Mouse (Mus musculus) mouse trophoblast stem cell (cell line): Measurements from ENCODE around the gene Hes2.

Experiments used
- in situ Hi-C, 2 experiments: fragments of 300-500 bp; cut with MseI, MboI; formaldehyde crosslinking; loops; 2 replicates in 1 of 2; 3 replicates in 1 of 2; pipeline ENCODE4 v1.15.1; 2025

Gene Hes2

DNA sequence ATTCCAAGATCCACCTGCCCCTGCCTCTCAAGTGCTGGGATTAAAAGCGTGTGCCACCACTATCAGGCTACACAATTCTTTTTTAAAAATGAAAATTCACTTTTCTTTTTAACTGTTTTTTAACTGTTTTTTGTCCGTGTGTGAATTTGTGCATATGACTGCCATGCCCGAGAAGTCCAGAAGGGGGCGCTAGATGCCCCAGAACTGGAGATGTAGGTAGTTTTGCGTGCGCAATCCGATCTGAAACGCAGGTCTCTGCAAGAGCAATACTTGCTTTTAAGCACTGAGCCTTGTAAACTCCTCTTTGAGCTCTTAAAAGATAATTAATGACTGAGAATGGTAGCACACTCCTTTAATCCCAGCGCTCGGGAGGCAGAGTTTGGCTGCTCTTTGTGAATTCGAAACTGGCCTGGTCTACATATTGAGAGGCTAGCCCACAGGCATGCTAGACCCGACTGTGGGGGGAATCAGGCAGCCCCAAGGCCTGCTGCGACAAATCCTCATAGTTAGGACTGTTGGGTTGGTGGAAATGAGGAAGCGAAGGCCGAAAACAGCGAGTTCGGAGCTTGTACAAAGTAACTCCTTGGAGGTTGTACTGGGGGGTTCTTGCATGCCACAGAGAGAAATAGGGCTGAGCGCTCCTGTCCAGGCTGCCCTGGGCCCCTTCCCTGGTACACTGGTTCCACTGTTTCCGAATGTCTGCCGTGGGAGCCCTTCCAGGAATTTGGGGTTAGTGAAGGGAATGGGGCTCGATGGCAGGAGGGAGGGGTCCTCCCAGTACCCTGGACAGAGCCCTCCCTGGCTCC is 685 bp upstream of the Hes2 start:
- in situ Hi-C loops: loop anchor here in 1 of 2 experiments (25.0 kb wide), 1 partner anchor 1829 kb away; the partner anchor contains the start of genes Cep104 and Dffb

DNA sequence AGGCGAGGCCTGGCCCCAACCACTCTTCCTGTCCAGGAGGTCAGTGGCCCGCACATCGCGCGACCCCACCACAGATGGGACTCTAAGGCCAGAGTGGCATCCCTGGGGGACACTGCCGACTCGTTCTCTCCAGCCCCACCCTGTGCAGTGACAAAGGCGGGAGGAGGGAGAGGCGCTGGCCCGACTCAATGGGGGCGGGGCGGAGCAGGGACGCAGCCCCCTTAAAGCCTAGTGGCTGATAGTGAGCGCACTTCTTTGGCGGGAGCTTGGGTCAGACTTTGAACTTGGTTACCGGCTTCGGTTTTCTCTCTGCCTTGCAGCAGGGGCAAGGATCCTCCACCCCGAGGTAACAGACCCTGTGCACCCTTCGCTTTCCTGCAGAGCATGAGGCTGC is 615 bp downstream of the Hes2 start:
- in situ Hi-C loops: loop anchor here in 1 of 2 experiments (25.0 kb wide), 1 partner anchor 1828 kb away; the partner anchor contains the start of genes Cep104 and Dffb

DNA sequence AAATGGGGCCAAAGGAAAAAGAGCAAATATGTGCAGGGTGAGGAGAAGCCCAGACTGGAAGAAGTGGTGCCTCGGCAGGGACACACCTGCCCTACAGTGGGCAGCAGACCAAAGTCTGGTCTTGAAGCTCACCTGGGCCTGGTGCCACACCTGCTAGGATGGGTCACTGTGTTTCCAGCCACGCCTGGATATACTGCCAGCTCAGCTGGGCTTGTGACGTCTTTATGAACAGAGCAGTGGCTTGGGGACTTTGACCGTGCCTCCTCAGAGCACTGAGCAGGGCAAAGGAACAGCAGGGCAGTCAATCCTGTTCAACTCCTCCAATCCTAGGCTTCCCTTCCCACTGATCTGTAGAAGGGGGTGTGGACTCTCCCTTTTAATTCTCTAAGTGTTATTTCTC is 2.1 kb downstream of the Hes2 start:
- in situ Hi-C loops: loop anchor here in 1 of 2 experiments (25.0 kb wide), 1 partner anchor 1827 kb away; the partner anchor contains the start of genes Cep104 and Dffb

DNA sequence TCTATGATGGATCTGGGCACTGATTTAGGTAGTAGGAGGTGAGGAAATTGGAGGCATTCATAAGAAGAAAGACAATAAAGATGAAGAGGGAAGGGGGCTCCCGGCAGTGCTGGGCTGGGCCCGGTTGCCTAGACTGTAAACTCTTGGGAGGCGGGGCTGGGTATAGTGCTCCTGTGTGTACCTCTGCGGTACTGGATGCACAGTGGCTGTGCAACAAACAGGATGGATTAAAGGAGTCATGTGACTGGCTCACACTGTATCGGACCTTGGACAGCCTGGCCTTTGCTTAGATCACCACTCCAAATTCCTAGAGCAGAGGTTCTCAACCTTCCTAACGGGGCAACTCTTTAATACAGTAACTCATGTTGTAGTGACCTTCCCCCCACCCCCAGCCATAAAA is 2.9 kb downstream of the Hes2 start:
- in situ Hi-C loops: loop anchor here in 1 of 2 experiments (25.0 kb wide), 1 partner anchor 1826 kb away; the partner anchor contains the start of genes Cep104 and Dffb

DNA sequence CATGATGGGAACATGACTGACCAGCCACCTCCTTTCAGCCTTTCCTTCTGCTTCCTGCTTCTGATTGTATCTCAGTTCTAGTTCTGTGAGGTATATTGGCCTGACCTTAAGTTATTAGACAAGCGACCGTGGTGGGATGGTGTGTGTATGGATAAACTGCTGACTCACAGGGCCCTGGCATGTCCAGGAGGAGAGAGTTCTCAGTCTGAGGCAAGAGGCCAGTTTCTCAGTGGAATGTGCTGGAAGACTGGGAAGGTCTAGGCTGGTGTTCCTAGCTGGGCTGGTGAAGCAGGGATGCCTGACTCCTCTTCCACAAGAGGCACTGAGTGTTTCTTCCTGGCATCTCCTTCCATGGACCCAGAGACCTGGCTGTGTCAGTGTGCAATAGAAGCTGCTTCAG is 4.1 kb downstream of the Hes2 start:
- in situ Hi-C loops: loop anchor here in 1 of 2 experiments (25.0 kb wide), 1 partner anchor 1825 kb away; the partner anchor contains the start of genes Cep104 and Dffb

DNA sequence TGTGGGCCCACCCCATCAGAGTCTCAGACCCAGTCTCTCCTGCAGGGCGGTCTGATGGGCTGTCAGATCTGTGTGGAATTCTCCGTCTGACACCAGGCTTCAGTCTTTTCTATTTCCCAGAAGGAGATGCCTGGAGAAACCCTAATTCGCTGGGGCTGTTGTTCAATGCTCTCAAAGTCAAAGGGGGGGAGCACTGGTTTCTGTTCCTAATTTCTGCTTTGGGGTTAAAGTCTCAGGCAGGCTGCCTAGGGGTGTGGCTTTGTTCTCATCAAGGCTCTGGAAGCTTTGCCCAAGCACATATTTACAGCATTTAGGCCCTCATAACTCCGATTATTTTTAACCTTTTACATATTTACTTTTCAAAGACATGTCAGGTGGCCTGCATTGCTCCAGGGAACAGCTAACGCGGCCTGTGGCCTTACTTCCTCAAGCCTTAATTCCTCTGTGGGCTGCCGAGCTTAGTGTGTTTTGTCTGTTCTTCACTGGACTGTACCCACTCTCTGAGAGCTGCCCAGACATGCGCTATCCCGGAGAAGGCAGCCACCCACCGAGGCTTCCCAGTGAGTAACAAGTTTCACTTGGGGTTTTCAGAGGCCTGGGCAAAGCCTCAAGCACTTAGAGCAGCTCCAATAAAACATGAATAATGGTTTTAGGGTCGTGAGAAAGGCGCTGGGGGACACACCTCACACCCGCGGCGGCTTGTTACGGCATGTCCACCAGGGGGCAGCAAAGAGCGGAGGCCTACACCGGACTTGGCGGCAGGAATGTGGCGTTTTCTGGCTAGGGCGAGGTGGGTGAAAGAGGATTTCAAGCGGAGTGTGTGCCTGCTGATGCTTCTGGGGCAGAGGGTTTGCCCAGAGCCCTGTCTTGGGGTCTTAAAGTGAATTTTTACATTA is 6.6 kb downstream of the Hes2 start:
- in situ Hi-C loops: loop anchor here in 1 of 2 experiments (25.0 kb wide), 1 partner anchor 1822 kb away; the partner anchor contains the start of genes Cep104 and Dffb

DNA sequence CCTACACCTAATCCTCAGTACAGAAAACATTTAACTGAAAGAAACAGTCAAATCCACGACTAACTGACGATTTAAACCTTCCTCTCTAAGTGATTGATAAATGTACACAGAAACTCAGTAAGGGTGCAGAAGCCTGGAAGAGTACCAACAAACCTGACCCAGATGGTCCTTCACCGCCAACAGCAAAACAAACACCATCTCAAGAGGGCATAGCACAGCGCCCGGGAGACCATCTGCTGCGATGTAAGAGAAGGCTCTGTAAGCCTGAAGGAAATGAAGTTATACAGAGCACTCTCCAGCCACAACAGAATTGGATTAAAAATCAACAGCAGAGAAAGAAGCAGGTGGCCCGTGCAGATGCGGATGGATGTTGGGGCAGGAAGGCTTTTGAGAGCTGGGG is 9.4 kb downstream of the Hes2 start:
- in situ Hi-C loops: loop anchor here in 1 of 2 experiments (25.0 kb wide), 1 partner anchor 1819 kb away; the partner anchor contains the start of genes Cep104 and Dffb

DNA sequence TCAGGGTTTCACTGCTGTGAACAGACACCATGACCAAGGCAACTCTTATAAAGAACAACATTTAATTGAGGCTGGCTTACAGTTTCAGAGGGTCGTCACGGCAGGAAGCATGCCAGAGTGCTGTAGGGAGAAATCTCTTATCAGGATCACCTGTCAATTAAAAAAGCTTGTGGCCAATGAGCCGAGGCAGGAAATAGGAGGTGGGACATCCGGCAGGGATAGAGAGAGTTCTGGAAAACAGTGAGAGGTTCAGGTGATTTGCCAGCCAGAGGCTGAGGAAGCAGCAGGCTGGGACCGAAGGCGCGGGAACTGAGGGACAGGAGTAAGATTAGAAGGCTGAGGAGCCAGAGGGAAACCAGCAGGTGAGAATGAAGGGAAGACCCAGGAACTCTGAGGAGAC is 10.4 kb downstream of the Hes2 start:
- in situ Hi-C loops: loop anchor here in 1 of 2 experiments (25.0 kb wide), 1 partner anchor 1818 kb away; the partner anchor contains the start of genes Cep104 and Dffb

DNA sequence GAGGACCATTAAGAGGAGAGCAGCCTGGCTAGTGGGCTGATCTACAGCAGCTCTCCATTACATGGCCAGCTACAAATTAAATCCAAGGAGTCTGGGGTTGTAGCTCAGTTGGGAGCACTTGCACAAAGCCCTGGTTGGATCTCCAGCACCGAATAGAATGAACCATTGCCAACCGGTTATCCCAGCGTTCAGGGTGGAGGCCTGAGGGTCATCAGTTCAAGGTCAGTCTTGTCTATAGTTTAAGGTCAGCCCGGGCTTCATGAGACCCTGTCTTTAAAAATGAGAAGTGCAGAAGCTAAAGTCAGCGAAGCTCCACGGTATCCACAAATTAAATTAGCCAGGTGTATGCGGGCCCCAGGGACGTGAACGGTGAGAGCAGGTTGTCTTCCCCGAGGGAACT is 11.6 kb downstream of the Hes2 start:
- in situ Hi-C loops: loop anchor here (5.0 to 25.0 kb wide), 4 partner anchors 42 to 1817 kb away; partner anchors contain the start of genes Cep104 (in 1 of the 2), Dffb (in 1 of the 2) and Hes3 (in 1 of the 2)

DNA sequence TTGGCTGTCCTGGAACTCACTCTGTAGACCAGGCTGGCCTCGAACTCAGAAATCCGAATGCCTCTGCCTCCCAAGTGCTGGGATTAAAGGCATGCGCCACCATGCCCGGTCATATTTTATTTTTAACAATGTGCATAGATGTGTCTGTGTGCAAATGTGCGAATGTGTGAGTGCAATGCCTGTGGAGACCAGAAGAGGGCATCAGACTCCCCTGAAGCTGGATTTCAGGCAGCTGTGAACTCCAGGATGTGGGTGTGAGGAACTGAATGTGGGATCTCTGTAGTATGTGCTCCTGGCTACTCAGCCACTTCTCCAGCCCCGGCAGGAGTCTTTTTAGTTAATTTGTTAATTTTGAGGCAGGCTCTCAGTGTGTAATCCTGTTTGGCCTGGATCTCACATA is 12.9 kb downstream of the Hes2 start:
- in situ Hi-C loops: loop anchor here (5.0 to 25.0 kb wide), 4 partner anchors 41 to 1816 kb away; partner anchors contain the start of genes Cep104 (in 1 of the 2), Dffb (in 1 of the 2) and Hes3 (in 1 of the 2)

DNA sequence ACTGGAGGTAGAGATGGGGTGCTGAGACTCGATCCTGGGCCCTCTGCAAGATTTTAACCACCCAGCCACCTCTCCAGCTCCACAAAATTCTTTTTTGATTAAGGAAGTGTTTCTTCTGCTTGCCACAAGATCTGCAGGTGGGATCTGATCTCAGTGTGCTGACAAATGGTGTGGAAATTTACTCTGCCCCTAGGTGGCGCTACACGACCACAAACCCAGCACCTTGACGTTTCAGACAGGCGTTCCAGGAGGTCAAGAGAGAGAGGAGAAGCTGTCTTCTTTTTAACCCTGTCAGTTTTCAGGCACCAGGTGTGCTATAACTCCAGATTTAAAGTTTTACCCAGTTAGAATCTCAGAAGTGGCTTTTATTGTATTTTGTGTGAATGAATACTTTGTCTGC is 14.4 kb downstream of the Hes2 start:
- in situ Hi-C loops: loop anchor here (5.0 to 25.0 kb wide), 4 partner anchors 39 to 1814 kb away; partner anchors contain the start of genes Cep104 (in 1 of the 2), Dffb (in 1 of the 2) and Hes3 (in 1 of the 2)

DNA sequence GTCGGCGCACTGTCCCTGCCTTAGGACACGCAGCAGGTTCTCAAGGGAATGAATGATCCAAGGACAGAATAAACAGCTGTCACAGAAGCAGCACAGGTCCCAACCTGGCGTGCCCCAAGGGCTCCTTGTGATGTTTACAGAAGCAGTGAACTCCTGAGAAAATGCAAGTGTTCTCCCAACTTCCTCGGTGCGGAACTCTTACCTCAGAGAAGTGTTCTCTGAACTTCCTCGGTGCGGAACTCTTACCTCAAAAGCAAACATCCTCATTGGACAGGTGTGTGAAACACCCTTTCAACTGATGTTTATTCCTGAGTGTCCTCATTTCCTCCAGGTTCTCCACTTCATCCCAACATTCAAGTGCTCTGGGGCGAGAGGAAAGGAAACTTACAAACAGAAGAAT is 15.3 kb downstream of the Hes2 start:
- in situ Hi-C loops: loop anchor here (5.0 to 25.0 kb wide), 4 partner anchors 38 to 1813 kb away; partner anchors contain the start of genes Cep104 (in 1 of the 2), Dffb (in 1 of the 2) and Hes3 (in 1 of the 2)

DNA sequence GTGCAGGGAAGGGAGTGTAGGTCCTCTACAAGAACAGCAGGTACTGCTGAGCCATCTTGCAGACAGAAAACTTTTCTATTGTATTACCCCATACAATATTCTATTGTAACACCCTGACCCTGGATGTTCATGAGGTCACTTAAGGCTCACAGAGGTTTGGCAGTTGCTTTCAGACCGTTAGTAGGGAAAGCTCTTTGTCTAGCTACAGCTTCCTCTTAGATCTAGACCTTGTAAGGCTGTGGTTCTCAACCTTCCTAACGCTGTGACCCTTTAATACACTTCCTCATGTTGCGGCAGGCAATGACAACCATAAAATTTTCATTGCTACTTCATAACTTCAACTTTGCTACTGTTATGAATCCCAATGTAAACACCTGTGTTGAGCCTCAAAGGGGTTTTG is 18.0 kb downstream of the Hes2 start:
- in situ Hi-C loops: loop anchor here in 1 of 2 experiments (5.0 to 10.0 kb wide), 2 partner anchors 36 to 108 kb away; no protein-coding TSS in a partner anchor

DNA sequence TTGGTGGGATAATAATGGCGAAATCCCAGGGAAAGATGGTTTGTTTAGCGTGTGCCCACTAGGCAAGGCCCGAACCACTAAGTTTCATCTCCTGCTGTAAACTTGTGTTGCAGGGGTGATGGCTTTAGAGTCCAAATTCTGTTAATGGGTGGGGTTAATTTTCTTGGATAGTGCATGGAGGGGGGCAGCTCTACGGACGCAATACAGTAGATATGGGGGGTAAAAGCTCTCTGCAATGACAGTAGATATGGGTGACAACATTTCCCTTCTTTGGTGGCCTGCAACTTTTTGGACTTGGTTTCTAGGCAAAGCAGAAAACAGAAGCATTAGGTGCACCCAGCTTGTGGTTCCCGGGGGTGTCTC is 18.5 kb downstream of the Hes2 start:
- in situ Hi-C loops: loop anchor here in 1 of 2 experiments (5.0 to 10.0 kb wide), 2 partner anchors 35 to 108 kb away; no protein-coding TSS in a partner anchor

DNA sequence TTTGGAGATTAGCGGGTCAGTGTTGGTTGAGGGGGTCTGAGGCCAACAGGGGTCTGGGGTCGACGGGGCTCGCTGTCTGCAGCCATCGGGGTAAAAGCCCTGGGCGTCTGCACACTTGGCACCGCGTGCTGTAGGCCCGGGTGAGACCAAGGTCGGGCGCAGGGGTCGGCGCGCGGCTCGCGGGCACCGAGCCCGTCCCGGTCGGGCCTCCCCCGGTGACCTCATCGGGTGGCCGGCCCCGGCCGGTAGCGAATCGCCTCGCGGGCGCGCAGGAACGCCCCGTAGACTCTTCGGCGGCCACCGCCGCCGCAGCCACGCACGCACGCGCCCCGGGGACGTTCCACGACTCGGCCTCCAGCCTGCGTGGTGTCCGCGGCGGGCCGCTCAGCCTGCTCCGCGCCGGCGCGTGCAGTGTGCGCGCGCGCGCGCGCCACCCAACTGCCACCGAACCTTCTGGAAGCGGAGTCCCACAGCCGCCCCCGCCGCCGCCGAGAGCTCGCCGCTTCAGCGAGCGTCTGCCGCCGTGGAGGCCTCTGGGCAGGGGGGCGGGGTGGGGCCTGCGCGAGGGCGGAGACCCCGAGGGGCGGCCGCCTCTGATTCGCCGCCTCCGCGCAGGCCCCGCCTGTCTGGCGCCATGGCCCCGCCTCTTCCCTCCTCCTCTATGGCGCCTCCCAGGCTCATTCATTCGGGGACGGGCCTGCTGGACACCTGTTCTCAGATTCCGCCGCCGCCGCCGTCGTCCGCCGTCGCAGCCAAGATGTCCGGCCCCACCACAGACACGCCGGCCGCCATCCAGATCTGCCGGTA is 19.1 kb downstream of the Hes2 start, which contains the start of gene Acot7:
Gene Acot7, plus strand, starts transcription at position 598 of the 807 bp plus-strand sequence.
- in situ Hi-C loops: loop anchor here in 1 of 2 experiments (5.0 to 10.0 kb wide), 2 partner anchors 35 to 107 kb away; no protein-coding TSS in a partner anchor

DNA sequence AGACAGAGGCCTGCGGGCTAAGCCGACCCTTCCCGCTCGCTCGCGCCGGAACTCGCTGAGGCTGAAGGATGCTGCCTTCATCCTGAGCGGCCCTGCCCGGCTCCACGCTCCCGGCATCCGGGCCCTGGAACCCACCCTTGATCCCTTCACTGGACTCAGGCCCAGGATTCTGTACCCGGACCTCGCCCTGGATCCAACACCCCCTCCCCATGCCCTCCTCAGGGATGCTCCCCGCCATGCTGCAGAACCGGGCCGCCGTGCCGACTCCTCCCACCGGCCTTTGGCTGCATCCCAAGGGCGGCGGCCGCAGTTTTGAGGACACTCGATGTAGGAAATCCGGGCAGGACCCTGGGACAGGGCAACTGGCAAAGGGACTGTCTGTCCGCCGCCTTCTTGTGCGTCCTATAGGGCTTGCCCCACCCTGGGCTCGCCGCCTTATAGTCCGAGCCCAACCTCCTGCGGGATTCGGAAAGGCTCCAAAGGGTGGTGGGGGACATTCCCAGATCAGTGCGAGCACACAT is 19.7 kb downstream of the Hes2 start:
- in situ Hi-C loops: loop anchor here in 1 of 2 experiments (5.0 to 10.0 kb wide), 2 partner anchors 34 to 106 kb away; no protein-coding TSS in a partner anchor

DNA sequence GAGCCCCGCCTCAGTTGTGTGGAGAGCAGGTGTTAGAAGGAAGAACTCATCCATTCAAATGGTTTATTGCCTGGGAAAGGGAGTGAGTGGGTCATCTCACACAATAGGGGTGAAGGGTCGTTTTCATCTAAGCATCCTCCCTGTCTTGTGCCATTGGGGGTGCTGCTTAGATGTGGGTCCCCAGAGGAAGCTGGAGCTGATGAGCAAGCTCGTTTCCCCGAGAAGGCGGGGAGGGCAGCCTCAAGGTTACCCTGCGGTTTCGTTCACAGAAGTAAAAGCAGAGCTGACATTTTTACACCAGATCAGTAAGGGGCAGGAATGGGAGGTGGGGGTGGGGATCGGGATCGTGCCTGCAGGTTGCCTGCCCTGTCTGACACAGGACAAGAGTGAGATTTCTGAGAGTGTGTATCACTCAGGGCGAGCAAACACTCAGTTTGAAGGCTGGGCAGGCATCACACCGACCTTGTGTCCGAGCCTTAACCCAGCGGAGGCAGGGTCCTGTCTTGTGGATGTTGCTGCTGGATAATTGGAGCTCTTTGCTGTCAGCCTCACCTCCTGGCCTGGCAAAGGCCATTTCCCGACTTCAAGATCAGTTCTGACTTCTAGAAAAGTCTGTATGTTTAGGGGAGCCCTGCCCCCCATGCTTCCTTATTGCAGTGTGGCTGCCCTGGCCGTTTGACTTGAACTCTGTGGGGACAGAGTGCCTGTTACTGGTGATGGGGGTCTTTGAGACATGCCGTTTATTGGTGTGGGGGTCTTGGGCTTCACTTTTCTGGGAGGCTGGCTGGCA is 20.4 kb downstream of the Hes2 start:
- in situ Hi-C loops: loop anchor here in 1 of 2 experiments (5.0 to 10.0 kb wide), 2 partner anchors 33 to 106 kb away; no protein-coding TSS in a partner anchor

DNA sequence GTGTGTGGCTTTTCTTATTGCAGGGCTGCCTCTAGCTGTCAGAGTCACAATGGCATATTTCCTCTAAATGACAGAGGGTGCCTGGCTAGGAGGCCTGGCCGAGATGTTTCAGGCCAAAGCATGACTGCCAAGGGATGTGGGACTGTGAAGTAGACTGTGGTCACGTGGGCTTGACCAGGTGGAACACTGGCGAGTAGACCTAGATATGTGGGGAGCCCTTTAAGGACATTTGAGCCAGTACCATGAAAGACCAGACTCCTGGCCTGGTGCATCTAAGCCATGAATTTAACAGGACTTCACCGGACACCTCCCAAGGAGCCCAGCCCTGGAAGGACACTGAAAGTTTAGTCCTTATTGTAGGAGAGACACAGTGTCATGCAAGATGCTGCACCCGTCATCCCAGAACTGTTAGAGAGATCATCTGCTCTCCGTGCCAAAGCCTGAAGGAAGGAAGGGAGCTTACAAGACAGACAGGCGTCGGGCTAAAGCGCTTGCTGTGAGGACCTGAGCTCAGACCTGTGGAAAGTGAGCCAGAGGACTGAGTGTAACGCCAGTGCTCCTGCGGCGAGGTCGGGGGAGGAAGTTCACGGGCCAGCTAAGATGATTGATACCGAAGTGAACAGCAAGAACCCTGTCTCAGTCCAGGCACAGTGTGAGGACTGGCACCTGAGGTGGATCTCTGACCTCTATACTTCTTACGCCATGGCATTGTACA is 21.4 kb downstream of the Hes2 start:
- in situ Hi-C loops: loop anchor here in 1 of 2 experiments (5.0 to 10.0 kb wide), 2 partner anchors 32 to 105 kb away; no protein-coding TSS in a partner anchor
